Mouse (Mus musculus): ENCODE measurements around the gene Zscan20. TPM values are rescaled to one million over a fixed set of nuclear protein-coding genes. Genes with fewer than 3 reads are reported as not detected.
"Not testable (repeated sequence)": the region's sequence is repeated elsewhere in the genome, so short reads cannot be mapped to it uniquely, and the experiment has no call there.

Zscan20 gene
- total RNA-seq, 2 experiments from 2014 or later, result 4.0 to 5.6 TPM

DNA sequence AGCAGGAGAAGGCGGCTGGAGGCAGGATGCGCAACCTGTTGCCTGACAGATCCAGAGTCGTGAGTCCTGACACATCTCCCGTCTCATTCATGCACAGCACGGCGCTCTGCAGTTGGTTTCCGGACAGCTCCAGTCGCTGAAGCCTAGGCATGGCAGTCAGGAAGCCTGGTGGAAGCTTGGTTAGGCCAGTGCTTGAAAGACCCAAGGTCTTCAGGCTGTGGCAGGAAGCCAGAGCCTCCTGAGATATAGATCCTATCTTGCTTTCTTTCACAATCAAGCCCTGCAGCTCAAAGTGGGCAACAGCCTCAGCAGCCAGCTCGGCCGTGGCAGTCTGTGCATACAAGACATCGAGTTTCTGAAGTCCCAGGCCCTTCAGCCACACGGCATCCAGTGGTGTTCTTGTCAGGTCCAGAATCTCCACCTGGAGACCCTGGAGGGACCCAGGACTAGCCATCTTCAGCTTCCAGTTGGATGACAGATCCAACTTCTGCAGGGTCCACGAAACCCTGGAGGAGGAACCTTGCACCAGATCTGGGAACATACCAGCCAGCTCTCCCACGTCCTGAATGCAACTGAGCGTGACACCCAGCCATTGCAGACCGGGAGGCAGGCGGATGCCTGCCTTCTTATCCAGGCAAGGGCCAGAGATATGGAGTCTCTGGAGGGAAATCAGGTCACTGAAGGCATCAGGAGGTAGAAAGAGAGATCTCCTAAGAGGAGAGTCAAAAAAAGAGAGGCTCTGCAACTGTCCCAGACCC, 7.6 kb upstream of the Zscan20 start:
- intact Hi-C loops (cut with DNase I), result loop anchor here (2.0 to 10.0 kb wide), 2 partner anchors 89 to 467 kb away; no protein-coding TSS in a partner anchor
- DNase-seq, result no peak

GRCm38 (mm10) chr4:128615761-128616160, 5.9 kb upstream of the Zscan20 start:
- DNase-seq, result no peak
- intact Hi-C loops (cut with DNase I), result loop anchor here (2.0 to 10.0 kb wide), 2 partner anchors 91 to 469 kb away; no protein-coding TSS in a partner anchor

GRCm38 (mm10) chr4:128613326-128613725, 3.4 kb upstream of the Zscan20 start:
- peak; percentile 28 to 29 for DNase-seq
- intact Hi-C loops (cut with DNase I), result loop anchor here (1.0 to 10.0 kb wide), 3 partner anchors 163 to 471 kb away; no protein-coding TSS in a partner anchor

- intact Hi-C loops (cut with DNase I), result loop anchor here (2.0 to 10.0 kb wide), 2 partner anchors 165 to 473 kb away; no protein-coding TSS in a partner anchor
- DNase-seq, result not testable (repeated sequence)
Measured at GRCm38 (mm10) chr4:128611726-128612125, 1.8 kb upstream of the Zscan20 start.

GRCm38 (mm10) chr4:128610706-128611105, 808 bp upstream of the Zscan20 start:
- DNase-seq, result peak in 1 of 2 experiments; percentile 7
- intact Hi-C loops (cut with DNase I), result loop anchor here (10.0 kb wide), 1 partner anchor 474 kb away; no protein-coding TSS in a partner anchor

GRCm38 (mm10) chr4:128609276-128609924, 498 bp downstream of the Zscan20 start:
- intact Hi-C loops (cut with DNase I), result no loop called here
- no peak for DNase-seq

DNA sequence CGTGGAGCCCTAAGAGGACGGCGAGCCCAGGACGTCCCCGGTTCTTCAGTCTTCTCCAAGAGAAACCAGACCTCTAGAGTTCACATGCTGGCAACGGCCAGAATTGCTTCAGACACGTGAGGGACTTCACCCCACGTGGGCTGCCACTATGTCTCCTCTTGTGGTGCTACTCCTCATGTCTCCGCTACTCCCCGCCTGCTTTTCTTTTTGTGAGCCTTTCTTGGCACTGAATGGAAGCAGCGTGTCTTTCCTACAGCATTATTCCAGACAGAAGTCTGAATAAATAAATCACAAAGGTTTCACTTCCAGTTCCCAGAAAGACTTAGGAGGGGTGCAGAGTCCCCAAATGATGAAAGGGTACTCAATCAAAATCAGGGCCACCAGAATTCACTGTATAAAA, 2.2 kb downstream of the Zscan20 start:
- DNase-seq, result no peak
- intact Hi-C loops (cut with DNase I), result no loop called here

DNA sequence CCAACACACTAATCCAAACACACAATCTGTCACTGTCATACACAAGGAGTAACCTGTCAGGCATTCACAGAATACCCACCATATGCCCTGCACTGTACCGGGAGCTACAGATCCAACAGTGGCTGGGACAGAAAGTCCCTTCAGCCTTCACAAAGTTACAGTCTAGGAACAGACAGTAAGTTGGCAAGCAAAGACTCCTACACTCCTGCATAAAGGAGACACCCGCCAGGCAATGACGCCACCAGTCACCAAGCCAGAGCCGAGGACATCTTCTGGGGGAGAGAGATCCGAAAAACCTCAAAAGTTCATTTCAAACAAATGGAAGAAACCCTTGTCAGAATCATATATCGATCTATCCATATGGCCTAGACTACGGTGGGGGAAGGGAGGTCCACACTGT, 3.3 kb downstream of the Zscan20 start:
- intact Hi-C loops (cut with DNase I), result no loop called here
- DNase-seq, result no peak

GRCm38 (mm10) chr4:128597801-128598560, 11.9 kb downstream of the Zscan20 start:
- intact Hi-C loops (cut with DNase I), result no loop called here

DNA sequence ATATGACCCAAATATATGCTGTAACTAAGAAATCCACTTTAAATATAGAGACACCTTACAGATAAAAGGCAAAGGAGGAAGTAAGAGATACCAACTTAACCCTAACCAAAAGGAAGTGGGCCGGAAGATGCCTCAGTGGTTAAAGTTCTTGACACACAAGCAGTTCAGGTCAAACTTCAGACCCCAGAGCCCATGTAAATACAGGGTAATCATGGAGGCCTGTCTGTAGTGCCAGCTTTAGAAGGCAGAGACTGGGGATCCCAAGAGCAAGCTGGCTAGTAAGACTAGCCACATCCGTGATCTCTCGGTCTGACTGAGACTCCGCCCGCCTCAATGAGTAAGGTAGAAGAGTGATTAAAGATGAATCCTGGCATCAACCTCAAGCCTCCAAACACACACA, 15.8 kb downstream of the Zscan20 start:
- no peak for DNase-seq
- intact Hi-C loops (cut with DNase I), result no loop called here

More at GRCm38 (mm10) chr4:128597801-128598560, 11.9 kb downstream of the Zscan20 start:
- no peak for DNase-seq

DNA sequence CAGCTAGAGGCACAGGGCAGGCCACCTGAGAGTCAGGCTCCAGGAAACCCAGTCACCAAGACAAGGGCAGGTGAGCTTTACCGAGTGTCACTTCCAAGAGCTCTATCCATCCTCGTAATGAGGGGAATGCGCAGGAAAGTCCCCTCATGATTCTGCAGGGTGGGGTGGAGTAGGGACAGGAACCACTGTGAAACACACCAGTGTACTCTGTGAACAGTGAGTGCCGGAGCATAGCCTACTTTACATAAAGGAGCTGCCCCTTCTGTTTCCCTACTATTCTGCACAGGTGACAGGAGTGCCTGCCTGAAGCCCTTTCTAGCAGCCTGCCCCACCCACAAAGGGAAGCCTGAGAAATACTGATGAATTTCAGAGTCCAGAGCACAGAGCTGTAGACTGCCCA, 16.6 kb downstream of the Zscan20 start:
- intact Hi-C loops (cut with DNase I), result no loop called here
- no peak for DNase-seq

GRCm38 (mm10) chr4:128579182-128579581, 30.7 kb downstream of the Zscan20 start:
- peak; percentile 3 to 16 for DNase-seq
- intact Hi-C loops (cut with DNase I), result no loop called here

DNA sequence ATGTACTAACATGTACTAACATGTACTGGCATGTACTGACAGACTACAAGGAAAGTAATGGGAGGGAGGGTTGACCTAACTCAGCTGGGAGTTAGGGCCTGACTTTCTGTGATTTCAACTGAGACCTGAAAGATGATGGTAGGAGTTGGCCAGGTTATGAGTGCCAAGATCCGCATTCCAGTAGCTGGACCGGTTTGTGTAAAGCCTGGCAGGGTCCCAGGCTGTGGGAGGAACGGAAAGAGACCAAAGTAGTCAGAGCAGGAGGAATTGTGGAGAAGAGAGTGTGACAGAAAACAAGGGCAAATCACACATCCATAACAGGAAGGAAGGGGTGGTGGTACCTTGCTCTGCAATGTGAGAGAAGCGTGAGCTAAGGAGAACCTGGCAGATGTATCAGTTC, 34.1 kb downstream of the Zscan20 start:
- intact Hi-C loops (cut with DNase I), result no loop called here
- no peak for DNase-seq

GRCm38 (mm10) chr4:128560327-128560726, 49.6 kb downstream of the Zscan20 start:
- DNase-seq, result no peak
- intact Hi-C loops (cut with DNase I), result no loop called here

- no peak for DNase-seq
- intact Hi-C loops (cut with DNase I), result no loop called here
Measured at GRCm38 (mm10) chr4:128554198-128554597, 55.7 kb downstream of the Zscan20 start.

DNA sequence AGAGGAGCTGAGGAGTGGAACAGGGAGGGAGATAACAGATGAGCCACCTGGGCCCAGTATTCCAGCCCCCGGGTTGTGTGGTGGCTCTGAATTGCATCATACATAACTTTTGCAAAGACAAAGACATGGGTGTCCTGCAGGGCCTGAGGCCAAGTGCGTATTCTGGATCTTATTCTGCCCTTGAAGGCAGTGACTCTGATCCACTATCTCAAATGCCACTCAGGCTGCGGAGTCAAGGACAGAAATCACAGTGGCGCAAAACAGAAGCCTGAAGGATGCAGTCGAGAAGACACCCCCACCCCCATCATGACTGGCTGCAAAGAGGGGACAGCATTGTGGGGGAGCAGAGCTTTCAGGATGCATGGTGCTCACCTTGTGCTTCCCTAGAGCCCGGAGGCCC, 59.1 kb downstream of the Zscan20 start:
- no peak for DNase-seq
- intact Hi-C loops (cut with DNase I), result no loop called here

GRCm38 (mm10) chr4:128543956-128544486, 65.9 kb downstream of the Zscan20 start:
- DNase-seq, result not testable (repeated sequence)
- intact Hi-C loops (cut with DNase I), result loop anchor here (10.0 kb wide), 1 partner anchor 1179 kb away; no protein-coding TSS in a partner anchor

GRCm38 (mm10) chr4:128543378-128543777, 66.5 kb downstream of the Zscan20 start:
- intact Hi-C loops (cut with DNase I), result loop anchor here (10.0 kb wide), 1 partner anchor 1179 kb away; no protein-coding TSS in a partner anchor
- peak in 1 of 2 experiments; percentile 8 for DNase-seq
